Mouse (Mus musculus) regulatory T cell (primary cell): ENCODE results near the gene Galnt12.

ENCODE experiments used
- in situ Hi-C: fragments of 300-600 bp; cut with MboI, MseI; formaldehyde crosslinking; loops from one replicate; pipeline ENCODE4 v1.15.1; 2025; ENCODE audit warnings: high pct_unique_total_duplicates

The Galnt12 gene

DNA sequence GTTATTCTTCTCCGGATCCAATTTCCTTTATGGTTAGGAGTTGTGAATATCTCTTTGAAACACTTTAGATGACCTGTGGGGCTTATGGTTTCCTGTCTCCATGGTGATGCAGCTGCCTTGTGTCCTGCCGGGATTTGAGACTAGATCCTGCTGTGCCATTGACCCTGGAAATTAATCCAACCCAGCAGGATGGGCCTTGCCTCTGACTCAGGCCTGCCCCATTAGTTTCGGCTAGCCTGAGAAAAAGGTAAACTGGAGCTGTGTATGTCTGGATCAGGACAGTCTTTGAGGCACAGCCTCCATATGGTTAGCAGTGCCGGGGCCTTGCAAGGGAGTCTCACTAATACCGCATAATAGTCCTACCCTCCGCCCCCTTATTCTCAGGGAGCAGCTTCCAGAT is 1.9 kb downstream of the Galnt12 start:
- in situ Hi-C loops: no loop called here

DNA sequence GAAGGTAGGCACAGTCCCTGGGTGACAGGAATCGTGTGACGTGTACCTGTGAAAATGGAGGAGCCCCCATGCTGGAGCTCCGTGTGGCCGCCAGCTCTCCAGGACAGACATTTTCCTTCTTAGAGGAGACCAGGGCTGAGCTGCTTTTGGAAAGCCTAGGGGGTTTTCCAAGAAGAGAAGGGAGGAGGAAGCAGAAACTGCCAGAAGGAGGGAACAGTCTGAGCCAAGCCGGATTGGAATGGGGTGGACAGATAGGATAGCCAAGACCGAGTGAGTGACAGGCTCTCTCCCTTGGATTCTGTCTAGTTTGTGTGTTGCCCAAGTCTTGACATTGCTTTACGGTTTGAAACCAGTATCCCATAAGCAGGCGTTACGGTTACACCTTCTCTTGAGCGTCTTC is 11.9 kb downstream of the Galnt12 start:
- in situ Hi-C loops: no loop called here

DNA sequence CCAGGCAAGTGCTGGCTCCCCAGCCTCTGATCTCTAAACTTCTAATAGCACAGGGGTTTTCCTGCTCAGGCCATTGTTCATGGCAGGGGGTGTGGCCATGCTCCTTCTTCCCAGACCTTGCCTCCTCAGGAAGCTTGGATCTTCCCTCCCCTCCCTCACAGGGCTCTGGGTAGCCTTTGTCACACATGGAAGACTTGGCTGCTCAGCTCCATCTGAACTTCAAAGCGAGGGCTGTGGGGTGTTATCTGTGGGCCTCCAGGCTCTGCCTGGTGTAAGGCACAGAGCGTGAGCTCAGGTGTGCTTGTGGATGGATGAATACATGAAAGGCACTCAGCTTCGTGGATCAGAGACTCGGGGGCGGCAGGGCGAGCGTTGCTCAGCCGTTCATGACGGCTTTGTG is 20.2 kb downstream of the Galnt12 start:
- in situ Hi-C loops: no loop called here

DNA sequence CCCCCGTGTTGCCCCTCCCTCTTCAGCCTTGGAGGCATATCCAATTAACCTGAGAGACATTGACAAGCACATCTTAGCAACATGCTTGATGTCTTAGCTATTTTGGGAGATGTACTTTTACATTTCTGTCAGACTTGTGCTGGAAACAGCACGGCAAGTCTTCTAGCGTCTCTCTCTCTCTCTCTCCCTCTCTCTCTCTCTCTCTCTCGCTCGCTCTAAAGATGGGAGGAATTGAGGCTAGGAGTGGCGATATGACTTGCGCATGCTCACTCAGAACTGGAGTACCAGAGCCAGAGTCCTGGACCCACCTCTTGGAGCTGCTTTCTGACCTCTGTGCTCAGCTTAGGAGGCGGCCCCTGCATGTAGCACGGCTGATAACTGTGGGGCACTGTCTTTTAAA is 20.9 kb downstream of the Galnt12 start:
- in situ Hi-C loops: no loop called here

DNA sequence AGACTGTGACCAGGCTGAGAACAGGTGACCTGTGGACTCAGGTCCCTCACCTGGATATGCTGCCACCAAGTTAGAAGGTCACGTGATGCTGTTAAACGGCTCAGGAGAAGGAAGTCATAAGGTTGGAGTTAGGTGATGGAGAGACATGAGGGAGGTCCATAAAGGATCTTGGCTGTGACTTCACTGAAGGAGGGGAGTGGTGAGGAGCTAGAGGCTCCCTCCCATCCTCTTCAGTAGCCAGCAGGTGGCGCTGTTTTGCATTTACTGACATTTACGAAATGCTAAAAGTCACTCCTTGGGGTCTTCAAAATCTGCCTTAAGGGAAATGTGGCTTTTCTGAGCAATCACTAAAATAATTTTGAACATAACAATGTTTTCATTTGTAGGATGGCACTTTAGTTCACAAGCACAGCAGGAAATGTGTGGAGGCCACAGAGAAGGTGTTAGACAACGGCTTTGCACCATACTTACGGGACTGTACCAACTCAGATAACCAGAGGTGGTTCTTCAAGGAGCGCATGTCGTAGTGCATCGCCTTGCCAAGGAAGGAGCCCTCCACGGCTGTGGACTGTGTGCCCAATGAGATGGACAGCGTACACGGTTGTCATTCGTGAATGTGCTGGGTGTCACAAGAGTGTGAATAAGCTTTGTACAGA is 30.5 kb downstream of the Galnt12 start:
- in situ Hi-C loops: loop anchor here (10.0 kb wide), 1 partner anchor 263 kb away; no protein-coding TSS in a partner anchor

DNA sequence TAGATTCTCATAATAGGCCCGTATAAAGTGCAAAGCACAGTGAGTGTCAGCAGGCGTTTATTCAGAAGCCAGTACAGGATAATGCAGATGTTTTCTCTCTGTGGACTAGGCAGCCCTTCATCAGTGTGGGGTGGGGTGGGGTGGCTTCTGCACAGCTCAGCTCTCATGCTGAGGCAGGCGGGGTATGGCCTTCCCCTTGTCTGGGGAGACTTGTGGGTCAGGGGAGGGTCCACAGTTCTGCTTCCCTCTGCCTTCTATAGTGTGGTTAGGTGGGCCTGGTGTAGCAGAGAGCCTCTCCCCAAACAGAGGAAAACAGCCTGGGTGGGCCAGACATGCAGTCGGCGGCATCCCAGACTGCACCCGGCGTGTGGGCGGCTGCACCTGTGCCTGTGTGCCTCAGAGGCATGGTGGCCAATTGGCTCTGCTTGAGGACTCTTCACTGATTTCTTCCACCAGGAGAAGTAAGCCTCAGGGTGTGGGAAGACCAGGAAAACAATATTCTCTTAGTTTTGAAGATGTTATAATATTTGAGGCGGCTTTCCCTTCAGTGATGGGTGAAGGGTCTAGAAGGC is 32.5 kb downstream of the Galnt12 start:
- in situ Hi-C loops: loop anchor here (10.0 kb wide), 1 partner anchor 261 kb away; no protein-coding TSS in a partner anchor

DNA sequence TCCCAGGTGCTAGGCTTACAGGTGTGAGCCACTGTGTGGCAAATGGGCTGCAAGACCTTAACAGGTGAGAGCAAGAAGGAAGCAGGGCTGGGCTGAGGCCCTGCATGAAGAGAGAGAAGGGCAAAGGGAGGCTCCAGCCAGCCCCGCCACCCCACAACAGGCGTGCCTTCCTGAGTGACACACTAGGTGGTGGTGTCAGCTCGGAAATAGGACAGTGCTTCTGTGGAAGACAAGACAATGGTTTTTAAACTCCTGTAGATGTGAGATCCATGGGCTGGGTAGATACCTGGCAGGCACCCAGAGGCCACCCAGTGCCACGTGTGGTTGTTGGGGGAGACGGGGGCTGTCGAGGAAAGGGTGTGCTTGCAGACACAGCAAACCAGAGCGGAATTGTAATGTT is 36.8 kb downstream of the Galnt12 start:
- in situ Hi-C loops: loop anchor here (5.0 to 10.0 kb wide), 2 partner anchors 99 to 256 kb away; no protein-coding TSS in a partner anchor

DNA sequence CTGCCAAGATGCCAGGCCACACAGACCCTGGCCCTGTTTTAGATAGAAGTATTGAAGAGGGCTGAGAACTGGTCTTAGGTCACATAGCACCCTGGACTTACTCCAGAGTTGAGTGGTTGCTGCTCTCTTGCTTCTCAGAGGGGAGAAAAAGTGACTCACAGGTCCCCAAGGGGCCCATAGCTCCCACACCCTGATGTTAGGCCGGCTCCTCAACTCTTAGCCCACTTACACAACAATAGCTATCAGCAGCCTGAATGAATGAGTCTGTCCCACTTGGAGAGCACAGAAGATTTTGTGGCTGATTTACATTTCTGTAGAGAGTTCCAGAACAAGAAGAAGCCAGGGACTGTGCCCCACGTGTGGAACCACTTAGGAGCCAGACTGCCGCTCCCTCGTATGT is 37.9 kb downstream of the Galnt12 start:
- in situ Hi-C loops: loop anchor here (5.0 to 10.0 kb wide), 2 partner anchors 98 to 255 kb away; no protein-coding TSS in a partner anchor

DNA sequence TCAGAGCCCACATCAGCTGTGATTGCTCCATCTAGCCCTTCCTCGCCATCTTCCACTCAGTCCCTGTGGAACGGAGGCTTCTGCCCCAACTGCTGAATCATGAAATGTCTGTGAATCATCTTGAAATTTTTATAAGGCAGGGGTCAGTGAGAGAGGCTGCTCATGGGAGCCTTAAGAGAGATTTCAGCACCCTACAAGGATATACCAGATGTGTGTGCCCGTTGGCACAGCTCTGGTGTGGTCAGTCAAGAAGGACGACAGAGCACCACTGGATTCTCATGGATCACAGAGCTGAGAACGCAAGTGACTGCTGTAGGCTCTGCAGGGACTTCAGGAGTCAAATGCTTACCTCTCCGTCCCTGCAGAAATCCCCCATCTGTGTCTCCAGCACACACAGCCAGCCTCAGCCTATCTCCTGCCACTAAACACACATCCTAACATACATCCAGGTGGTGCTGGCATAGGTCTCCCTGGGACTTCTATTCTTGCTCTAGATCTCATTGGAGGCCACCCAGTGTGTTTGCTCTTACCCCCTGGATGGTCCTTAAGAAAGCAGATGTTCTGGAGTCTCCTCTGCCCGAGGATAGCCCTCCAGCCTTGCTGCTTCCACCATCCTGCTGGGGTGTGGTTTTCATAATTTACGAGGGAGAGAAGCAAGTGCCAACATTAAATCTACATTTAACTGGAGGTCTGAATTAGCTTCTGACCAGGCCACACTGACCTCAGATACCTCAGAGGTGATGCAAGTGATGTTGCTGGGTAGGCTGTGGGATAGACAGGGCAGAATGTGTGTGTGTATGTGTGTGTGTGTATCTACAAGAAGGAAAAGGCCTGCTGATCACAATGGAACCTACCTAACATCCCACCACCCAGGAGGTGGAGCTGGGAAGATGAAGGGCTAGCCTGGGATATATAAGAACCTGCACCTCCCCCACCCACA is 38.7 kb downstream of the Galnt12 start:
- in situ Hi-C loops: no loop called here

DNA sequence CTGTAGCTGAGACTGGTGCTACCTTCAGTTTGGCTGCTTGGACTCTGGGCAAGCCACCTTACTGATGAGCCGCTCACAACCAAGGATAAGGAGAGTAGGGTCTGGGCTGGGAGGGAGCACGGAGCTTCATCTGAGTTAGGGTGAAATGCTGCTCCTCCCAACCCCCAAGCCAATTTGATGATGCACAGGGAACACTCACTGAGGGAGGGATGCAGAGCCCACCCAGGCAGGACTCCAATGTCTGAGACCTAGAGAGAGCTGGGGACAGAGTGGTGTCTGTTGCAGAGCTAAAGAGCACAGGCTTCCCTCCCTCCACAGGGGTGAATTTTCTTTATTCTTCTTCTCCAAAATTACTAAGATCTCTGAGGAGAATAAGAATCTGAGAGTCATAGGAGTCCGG is 40.2 kb downstream of the Galnt12 start:
- in situ Hi-C loops: no loop called here

DNA sequence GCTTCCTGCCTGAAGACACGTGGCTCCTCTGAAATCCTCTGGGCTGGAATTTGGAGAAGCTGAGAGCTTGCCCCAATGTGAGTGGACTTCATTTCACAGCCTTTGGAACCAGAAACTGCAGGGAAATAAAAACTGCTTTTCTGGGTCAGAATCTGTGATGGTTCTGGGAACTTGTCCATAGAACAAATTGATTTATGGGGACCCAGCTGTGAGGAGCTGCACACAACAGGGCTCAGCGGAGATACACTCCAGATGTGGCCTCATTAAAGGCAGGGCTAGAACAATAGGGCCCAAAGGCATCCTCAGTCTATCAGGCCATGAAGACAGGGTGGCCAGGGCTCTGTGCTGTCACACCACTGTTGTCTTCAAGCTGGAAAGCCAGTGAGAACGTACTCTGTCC is 40.7 kb downstream of the Galnt12 start:
- in situ Hi-C loops: no loop called here

DNA sequence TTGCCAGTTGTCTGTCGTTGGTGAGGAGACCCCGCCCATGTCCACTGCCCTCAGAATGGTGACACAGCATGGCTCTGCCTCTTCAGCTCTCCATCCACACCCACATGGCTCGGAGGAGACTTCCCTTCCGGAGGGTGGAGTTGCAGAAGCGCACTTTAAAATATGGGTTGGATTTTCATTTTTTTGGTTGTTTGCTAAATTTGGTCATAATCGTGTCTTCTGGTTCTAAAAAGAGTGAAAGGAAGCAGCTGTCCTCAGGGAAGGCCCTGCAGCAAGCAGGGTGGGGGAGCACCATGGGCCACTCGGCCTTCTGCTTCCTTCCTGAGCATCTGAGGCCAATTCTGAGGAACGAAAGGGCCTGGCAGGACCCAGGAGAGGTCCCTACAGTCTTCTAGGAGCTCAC is 45.0 kb downstream of the Galnt12 start:
- in situ Hi-C loops: no loop called here

DNA sequence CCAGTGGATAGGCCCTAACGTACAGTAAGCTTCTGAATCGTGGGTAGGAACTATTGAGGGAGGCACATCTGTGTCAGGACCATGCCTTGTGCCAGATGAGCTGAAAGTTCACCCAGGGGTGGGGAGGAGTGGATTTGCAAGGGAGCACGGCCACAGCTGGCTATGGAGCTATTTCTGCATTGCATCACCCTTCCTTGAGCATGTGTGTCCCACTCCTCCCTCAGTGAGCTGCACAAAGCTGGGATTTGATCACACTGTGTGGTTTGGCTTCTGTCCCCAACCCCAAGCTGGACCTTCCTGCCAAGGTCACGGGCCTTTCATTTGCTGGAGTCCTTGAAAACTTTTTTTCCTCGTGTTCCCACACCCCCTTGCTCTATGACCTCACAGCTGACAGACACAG is 45.8 kb downstream of the Galnt12 start:
- in situ Hi-C loops: no loop called here

DNA sequence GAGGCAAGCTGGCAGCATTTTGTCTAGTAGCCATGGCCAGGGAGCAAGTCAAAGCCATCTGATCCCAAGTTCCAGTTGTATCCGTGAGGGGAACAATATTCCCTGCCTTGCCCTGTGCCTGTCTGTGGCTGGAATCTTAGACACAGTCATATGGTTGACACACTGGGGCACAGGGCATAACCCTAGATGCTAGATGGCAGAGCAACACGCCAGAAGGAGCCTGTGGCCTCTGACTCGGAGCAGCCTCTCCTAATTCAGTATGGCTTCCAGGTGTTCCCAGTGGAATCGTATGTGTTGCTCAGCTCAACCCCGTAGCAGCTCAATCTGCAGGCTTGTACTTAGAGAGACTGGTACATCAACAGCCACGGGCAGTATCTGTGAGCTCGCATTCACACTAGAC is 46.7 kb downstream of the Galnt12 start:
- in situ Hi-C loops: no loop called here

DNA sequence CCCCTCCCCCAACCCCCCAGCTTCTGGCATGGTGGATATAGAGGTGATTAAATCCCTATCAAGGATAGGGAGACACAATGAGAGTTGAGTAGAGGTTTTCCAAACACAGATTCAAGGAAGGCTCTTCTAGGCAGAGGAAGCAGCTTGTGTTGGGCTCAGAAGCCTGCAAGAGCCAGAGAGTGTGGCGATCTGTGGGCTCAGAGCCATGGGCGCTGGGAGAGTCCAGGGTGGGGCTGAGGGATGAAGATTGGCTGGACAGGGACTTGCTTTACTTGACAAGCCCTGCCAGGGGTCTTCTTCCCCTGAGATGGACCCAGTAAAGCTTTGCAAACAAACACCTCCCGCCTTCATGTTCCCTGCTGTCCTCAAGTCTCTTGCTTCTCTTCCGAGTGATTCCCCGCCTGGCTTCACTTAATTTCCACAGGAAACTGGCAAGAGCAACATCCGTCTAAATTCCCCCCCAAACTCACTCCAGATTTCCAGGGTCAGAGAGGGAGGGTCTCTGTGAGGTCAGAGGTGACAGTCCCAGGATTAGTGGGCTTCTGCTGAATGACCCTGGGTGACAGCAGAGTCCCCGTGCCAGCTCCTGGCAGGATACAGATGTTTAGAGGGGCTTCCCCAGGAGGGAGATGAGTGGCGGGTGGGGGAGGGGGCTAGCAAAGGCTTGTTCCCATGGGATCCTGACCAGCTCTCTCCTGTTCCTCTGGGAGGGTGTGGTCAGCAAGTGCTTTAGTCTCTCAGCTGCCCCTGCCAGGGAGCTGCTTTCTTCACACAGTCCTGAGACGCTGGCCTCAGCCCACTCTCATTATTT is 47.5 kb downstream of the Galnt12 start:
- in situ Hi-C loops: no loop called here

DNA sequence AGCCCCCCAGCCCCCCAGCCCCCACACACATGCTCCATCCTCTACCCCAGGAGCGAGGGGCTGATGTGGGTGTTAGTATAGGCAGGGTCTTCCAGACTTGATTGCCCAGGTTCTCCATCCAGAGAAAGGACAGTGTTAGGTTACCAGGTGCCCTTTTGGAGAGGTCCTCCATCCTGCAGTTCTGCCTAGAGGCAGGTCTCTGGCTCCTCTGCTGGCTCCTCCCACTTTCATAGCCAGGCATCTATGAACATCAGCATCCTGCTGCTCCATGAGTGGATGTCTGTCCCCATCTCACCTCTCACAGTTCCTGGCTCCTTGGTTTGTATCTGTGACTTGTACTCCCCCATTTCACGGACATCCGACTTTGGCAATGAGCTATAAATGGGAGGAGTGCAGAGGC is 48.6 kb downstream of the Galnt12 start:
- in situ Hi-C loops: no loop called here

DNA sequence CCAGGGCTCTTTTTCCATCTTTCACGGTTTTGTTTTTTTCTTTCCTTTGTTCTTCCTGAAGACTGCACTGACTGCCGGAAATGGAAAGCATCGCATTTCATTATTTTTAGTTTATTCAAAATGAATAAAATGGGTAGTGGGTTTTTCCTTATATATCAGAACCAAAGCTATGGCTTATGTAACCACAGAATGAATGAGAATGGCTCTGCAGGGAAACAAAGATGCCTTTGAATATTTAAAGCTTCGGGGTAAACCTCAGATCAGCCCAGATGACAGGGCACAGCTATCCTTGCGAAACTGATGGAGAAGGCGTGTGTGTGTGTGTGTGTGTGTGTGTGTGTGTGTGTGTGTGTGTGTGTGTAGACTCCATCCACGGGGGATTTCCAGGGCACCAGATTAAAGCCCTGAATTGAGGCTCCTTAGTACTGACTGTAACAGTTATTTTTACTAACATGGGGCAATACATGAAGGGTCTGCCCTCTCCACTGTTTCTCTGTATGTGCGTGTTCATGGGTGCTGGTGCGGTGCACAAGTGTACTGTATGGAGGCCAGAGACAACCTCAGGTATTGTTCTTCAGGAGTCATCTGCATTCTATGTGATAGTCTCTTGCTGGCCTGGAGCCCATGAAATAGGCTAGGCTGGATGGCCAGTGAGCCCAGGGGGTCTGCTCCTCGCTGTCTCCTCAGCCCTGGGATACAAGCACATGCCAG is 49.9 kb downstream of the Galnt12 start:
- in situ Hi-C loops: no loop called here

DNA sequence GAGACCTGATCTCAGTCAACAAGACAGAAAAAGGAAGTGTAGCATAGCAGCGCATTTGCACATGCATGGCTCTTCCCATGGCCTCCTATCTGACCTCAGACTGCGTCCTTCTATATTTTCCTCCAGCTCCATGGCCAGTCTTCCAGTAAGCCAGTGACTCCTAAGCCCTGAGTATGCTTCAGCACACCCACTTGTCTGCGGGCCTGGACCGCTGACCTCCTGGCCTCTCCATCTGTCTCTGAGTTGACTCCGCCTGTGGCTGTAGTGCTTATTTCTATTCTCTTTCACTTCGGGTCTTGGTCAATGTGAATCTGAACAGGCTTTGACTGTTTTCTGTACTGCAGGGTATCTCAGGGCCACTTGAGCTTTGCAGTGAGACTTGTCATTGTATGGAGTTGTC is 52.1 kb downstream of the Galnt12 start:
- in situ Hi-C loops: no loop called here

DNA sequence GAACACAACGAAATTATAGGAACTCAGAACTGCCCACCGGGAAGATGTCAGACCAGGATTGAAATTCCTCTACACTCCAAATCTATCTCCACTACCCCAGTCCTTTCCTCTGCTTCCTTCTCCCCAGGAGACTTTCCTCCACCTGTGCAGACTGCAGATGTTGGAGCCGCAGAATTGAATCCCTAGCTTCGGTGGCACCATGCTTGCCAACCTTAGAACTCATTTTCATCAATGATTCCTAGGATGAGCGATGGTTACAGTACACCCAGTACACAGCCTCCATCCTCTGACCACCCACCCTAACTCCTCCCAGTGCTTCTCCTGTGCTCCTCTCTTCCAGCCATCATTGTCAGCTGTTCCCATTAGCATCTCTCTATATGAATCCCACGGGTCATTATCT is 53.6 kb downstream of the Galnt12 start:
- in situ Hi-C loops: no loop called here

DNA sequence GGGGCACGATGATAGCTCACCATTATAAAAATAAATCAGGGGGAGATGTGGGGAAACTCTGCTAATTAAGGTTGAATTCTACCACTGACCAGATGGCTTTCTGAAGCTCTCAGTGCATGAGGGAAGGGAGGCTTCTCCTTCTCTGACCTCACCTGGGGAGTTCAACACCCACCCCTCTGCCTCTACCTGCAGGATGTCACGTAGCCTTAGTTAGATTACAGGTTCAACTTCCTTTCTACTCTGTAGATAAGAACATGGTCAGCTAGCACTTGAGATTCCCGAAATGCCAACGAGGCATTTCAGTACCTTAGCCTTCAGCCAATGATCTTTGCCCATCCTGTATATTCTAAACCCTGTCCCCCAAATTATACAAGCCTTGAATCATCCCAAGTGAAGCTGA is 54.9 kb downstream of the Galnt12 start:
- in situ Hi-C loops: no loop called here

DNA sequence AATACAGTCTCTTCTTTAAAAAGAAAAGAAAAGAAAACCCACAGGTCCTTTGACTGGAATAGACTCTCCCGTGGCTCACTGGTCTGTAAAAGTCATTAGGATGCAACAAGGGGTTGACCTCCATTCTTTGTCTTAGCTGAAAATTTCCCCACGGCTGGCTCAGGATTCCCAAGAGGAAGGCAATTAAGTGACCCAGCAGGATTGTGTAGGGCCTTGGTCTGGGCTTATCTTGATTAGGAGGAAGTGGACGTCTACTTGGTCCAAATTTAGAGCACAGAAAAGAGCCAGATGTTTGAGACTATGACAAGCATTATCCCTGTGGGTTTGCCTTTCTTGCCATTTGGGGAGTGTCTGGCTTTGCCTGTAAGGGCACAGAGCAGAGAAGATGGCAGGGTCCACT is 58.3 kb downstream of the Galnt12 start:
- in situ Hi-C loops: no loop called here
